Mouse (Mus musculus): ENCODE data around the gene Tln1. TPM values are rescaled to one million over a fixed set of nuclear protein-coding genes. Genes with fewer than 3 reads are reported as not detected.
A peak's percentile ranks its signal among the peaks of the same experiment; 100 is the strongest.

Gene Tln1
- polyA plus RNA-seq, 1 experiment: 225 TPM

DNA sequence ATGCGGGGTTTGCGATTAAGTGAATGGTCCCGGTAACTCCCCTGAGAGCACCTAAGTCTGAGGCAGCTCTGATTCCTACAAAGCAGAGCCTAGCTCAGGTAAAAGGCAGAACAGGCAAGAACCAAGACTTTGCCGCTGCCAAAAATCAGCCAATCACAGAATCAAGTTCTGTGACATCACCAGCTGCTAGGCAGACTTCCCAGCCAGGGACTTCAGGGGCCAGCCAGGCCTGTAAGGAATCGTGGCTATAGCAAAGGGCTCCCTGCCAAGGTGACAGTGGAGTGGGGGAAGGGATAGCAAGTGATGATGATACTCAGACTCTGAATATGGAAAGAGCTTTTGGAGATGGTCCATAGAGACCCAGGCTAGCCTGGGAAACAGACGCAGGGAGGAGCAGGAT lies 42.5 kb downstream of the Tln1 start:
- no peak overlapping the region for H3K4me3 ChIP-seq (ENCODE audit: control insufficient read depth, insufficient read depth, low read length)
- 34% methylated on average over 6 of the region's 6 CpGs for WGBS

DNA sequence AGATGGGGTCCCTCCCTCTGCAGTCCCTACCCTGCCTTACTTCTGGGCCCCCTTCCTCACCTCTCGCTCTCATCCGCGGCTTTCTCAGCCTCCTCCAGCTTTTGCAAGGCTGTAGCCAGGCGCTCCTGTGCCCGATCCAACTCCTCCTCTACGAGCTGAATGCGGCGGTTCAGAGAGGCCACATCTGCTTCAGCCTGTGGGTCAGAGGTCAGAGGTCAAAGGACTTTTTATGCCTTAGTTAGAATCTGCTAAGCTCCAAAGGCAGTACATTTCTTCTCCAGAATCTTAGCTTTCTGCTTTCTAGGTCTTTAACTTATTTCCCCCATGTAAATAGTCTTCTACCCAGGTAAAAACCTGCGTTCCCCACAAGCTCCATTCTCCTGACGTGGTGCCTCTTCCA lies 42.9 kb downstream of the Tln1 start:
- no peak for DNase-seq
- Histone ChIP-seq H3K36me3 (ENCODE audit: control insufficient read depth, insufficient read depth, low read length) (no peaks in the 10 kb centered on the region), H3K27me3 (ENCODE audit: control insufficient read depth, insufficient read depth, low read length) (peaks cover 14% of the 10 kb centered on the region), H3K4me1 (replicated peaks; ENCODE audit: control insufficient read depth, insufficient read depth, low read length) (peaks cover 19% of the 10 kb centered on the region), H3K27ac (ENCODE audit: control insufficient read depth, insufficient read depth, low read length) (no peak overlapping the region), H3K4me3 (ENCODE audit: control insufficient read depth, insufficient read depth, low read length) (no peak overlapping the region)
- TF ChIP-seq POLR2A (IDR thresholded peaks at IDR 0.05; ENCODE audit: control insufficient read depth, extremely low read depth, insufficient read depth, low read length, poor library complexity) (no peak), CTCF (IDR thresholded peaks at IDR 0.05; ENCODE audit: borderline replicate concordance, control insufficient read depth, extremely low read depth, insufficient read depth, low read length, poor library complexity) (no peak)
- 85% methylated on average over 10 of the region's 10 CpGs for whole genome bisulfite sequencing

More for the DNA sequence above, 42.5 kb downstream of the Tln1 start:
- Histone ChIP-seq H3K4me1 (replicated peaks; ENCODE audit: control insufficient read depth, insufficient read depth, low read length) (peaks cover 19% of the 10 kb centered on the region), H3K36me3 (ENCODE audit: control insufficient read depth, insufficient read depth, low read length) (no peaks in the 10 kb centered on the region), H3K27me3 (ENCODE audit: control insufficient read depth, insufficient read depth, low read length) (peaks cover 16% of the 10 kb centered on the region), H3K27ac (ENCODE audit: control insufficient read depth, insufficient read depth, low read length) (no peak overlapping the region)
- TF ChIP-seq POLR2A (IDR thresholded peaks at IDR 0.05; ENCODE audit: control insufficient read depth, extremely low read depth, insufficient read depth, low read length, poor library complexity) (no peak), CTCF (IDR thresholded peaks at IDR 0.05; ENCODE audit: borderline replicate concordance, control insufficient read depth, extremely low read depth, insufficient read depth, low read length, poor library complexity) (no peak)
- peak; percentile 82 for DNase-seq

DNA sequence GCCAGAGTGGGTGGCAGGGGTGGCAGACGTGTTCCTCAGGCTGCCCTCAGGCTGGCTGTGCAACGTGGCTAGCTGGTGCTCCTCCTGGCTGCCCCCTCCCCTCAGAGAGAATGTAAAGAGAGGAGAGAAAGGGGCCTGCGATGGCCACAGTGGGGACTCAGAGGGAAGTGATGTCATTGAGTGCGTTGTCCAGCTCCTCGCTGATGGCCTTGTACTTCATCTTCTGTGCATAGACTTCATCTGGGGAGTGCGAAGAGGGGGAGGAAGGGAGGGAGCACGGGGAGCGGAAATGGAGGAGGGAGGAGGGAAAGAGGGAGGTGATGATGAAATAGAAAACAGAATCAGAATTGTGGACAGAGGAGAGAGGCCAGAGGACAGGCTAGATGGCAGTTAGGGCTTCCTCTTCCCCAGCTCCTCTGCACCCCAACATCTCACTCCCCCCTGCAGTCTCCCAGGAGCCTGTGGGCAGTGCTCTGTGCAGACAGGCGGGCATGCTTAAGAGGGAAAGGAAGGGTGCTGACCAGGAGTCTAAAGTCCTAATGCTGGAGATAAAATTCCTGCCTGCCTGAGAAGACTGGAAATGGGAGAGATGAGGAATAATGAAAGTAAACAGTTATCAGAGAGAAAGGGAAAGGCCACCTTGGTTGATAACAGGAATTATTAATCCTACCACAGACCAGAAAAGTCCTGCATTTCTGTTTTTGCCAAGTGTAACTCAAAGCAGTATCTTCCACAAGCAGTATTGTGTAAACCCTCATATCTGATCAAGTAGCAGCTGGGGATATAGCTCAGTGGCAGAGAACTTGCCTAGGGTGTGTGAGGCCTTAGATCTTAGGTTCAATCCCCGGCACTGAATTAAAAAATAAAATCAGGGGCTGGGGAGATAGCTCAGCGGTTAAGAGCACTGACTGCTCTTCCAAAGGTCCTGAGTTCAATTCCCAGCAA lies 46.5 kb downstream of the Tln1 start:
- WGBS: 86% methylated on average over 11 of the region's 11 CpGs
- Histone ChIP-seq H3K4me1 (replicated peaks; ENCODE audit: control insufficient read depth, insufficient read depth, low read length) (peaks cover 5% of the 10 kb centered on the region; the same call in 1 of the 2 replicates), H3K4me3 (ENCODE audit: control insufficient read depth, insufficient read depth, low read length) (no peak overlapping the region), H3K27ac (ENCODE audit: control insufficient read depth, insufficient read depth, low read length) (no peak overlapping the region), H3K36me3 (ENCODE audit: control insufficient read depth, insufficient read depth, low read length) (no peaks in the 10 kb centered on the region), H3K27me3 (ENCODE audit: control insufficient read depth, insufficient read depth, low read length) (no peaks in the 10 kb centered on the region; the same call in 1 of the 2 replicates)
- no peak for DNase-seq
- TF ChIP-seq POLR2A (IDR thresholded peaks at IDR 0.05; ENCODE audit: control insufficient read depth, extremely low read depth, insufficient read depth, low read length, poor library complexity): no peak
- TF ChIP-seq CTCF (IDR thresholded peaks at IDR 0.05; ENCODE audit: borderline replicate concordance, control insufficient read depth, extremely low read depth, insufficient read depth, low read length, poor library complexity): no peak

GRCm38 (mm10) chr4:43513791-43514190 lies 48.7 kb downstream of the Tln1 start:
- TF ChIP-seq POLR2A (IDR thresholded peaks at IDR 0.05; ENCODE audit: control insufficient read depth, extremely low read depth, insufficient read depth, low read length, poor library complexity) (no peak), CTCF (IDR thresholded peaks at IDR 0.05; ENCODE audit: borderline replicate concordance, control insufficient read depth, extremely low read depth, insufficient read depth, low read length, poor library complexity) (no peak)
- Histone ChIP-seq H3K4me1 (replicated peaks; ENCODE audit: control insufficient read depth, insufficient read depth, low read length) (peaks cover 10% of the 10 kb centered on the region), H3K27me3 (ENCODE audit: control insufficient read depth, insufficient read depth, low read length) (no peaks in the 10 kb centered on the region), H3K4me3 (ENCODE audit: control insufficient read depth, insufficient read depth, low read length) (no peak overlapping the region), H3K36me3 (ENCODE audit: control insufficient read depth, insufficient read depth, low read length) (no peaks in the 10 kb centered on the region), H3K27ac (ENCODE audit: control insufficient read depth, insufficient read depth, low read length) (no peak overlapping the region)
- no peak for DNase-seq
- WGBS: 92% methylated on average over 4 of the region's 4 CpGs

DNA sequence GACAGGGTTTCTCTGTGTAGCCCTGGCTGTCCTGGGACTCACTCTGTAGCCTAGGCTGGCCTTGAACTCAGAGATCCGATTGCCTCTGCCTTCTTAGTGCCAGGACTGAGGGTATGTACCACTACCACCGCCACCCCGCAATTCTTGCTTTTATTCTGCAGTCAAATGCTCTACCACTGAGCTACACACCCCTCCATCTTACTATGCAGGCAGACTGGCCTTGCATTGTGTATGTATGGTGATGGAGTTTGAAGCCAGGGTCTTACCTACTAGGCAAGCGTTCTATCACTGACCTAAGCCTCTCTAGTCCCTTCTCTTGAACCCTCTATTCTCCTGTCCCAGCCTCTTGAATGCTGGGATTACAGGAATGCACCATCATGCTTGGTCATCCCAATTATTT lies 49.2 kb downstream of the Tln1 start:
- Histone ChIP-seq H3K4me3 (ENCODE audit: control insufficient read depth, insufficient read depth, low read length) (no peak overlapping the region), H3K4me1 (replicated peaks; ENCODE audit: control insufficient read depth, insufficient read depth, low read length) (peaks cover 11% of the 10 kb centered on the region), H3K36me3 (ENCODE audit: control insufficient read depth, insufficient read depth, low read length) (no peaks in the 10 kb centered on the region), H3K27me3 (ENCODE audit: control insufficient read depth, insufficient read depth, low read length) (no peaks in the 10 kb centered on the region), H3K27ac (ENCODE audit: control insufficient read depth, insufficient read depth, low read length) (no peak overlapping the region)
- TF ChIP-seq CTCF (IDR thresholded peaks at IDR 0.05; ENCODE audit: borderline replicate concordance, control insufficient read depth, extremely low read depth, insufficient read depth, low read length, poor library complexity) (no peak), POLR2A (IDR thresholded peaks at IDR 0.05; ENCODE audit: control insufficient read depth, extremely low read depth, insufficient read depth, low read length, poor library complexity) (no peak)
- WGBS: 96% methylated on average over 4 of the region's 4 CpGs
- DNase-seq: no peak

DNA sequence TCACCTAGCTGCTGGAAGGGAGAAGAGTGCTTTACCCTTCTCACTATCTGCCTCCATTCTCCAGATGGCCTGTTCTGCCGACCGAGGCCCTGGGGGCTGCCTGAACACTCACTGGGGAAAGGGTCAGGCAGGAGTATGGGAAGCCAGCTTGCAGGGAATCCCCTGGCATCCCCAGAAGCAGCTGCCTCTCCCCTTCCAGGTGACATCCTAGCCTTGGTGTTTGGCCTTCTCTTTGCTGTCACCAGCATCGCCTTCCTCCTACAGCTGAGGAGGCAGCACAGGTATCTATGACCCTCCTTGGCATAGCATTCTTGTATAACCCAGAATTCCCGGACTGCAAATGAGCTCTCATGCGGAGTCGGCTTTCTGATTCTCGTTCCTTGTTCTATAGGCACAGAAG lies 49.8 kb downstream of the Tln1 start:
- Histone ChIP-seq H3K4me1 (replicated peaks; ENCODE audit: control insufficient read depth, insufficient read depth, low read length) (peaks cover 17% of the 10 kb centered on the region), H3K27me3 (ENCODE audit: control insufficient read depth, insufficient read depth, low read length) (no peaks in the 10 kb centered on the region), H3K27ac (ENCODE audit: control insufficient read depth, insufficient read depth, low read length) (no peak overlapping the region), H3K4me3 (ENCODE audit: control insufficient read depth, insufficient read depth, low read length) (no peak overlapping the region), H3K36me3 (ENCODE audit: control insufficient read depth, insufficient read depth, low read length) (no peaks in the 10 kb centered on the region)
- DNase-seq: no peak
- whole genome bisulfite sequencing: 92% methylated on average over 7 of the region's 7 CpGs
- TF ChIP-seq CTCF (IDR thresholded peaks at IDR 0.05; ENCODE audit: borderline replicate concordance, control insufficient read depth, extremely low read depth, insufficient read depth, low read length, poor library complexity): no peak
- no peak for TF ChIP-seq POLR2A (IDR thresholded peaks at IDR 0.05; ENCODE audit: control insufficient read depth, extremely low read depth, insufficient read depth, low read length, poor library complexity)
